Mouse (Mus musculus) ES-Bruce4 (cell line): Measurements from ENCODE around the gene Sf3b3. TPM values are rescaled to one million over a fixed set of nuclear protein-coding genes. Genes with fewer than 3 reads are reported as not detected.

Experiments
- H3K27ac ChIP-seq: 2 replicates; pipeline ENCODE4 v1.5.1; 2012; ENCODE audit warnings: low read length, inconsistent platforms; ENCODE audit not compliant: insufficient read depth
- H3K27me3 ChIP-seq: 2 replicates; pipeline ENCODE4 v1.6.1; 2012; ENCODE audit warnings: mild to moderate bottlenecking, low read length, inconsistent platforms; ENCODE audit not compliant: control insufficient read depth, poor library complexity, insufficient read depth, severe bottlenecking
- H3K36me3 ChIP-seq: 2 replicates; pipeline ENCODE4 v1.6.1; 2012; ENCODE audit warnings: inconsistent platforms, mild to moderate bottlenecking, low read length, moderate library complexity; ENCODE audit not compliant: control insufficient read depth, poor library complexity, insufficient read depth, severe bottlenecking
- H3K4me1 ChIP-seq: one replicate; pipeline ENCODE4 v1.8.1; 2011; ENCODE audit warnings: low read length; ENCODE audit not compliant: control insufficient read depth, insufficient read depth
- H3K4me3 ChIP-seq: 2 replicates; pipeline ENCODE4 v1.5.1; 2011; ENCODE audit warnings: low read depth, mild to moderate bottlenecking, low read length
- H3K9ac ChIP-seq: 2 replicates; pipeline ENCODE4 v1.6.1; 2012; ENCODE audit warnings: low read depth, mild to moderate bottlenecking, inconsistent platforms; ENCODE audit not compliant: poor library complexity, severe bottlenecking
- H3K9me3 ChIP-seq: replicated peaks from 2 replicates; pipeline ENCODE4 v1.6.1; 2012; ENCODE audit warnings: mild to moderate bottlenecking, low read length, inconsistent platforms; ENCODE audit not compliant: control insufficient read depth, poor library complexity, insufficient read depth, severe bottlenecking
- CTCF ChIP-seq: IDR thresholded peaks from one replicate; pipeline ENCODE4 v1.8.1; 2011; ENCODE audit warnings: low read depth, low read length
- EP300 ChIP-seq: IDR thresholded peaks from 2 replicates; pipeline ENCODE4 v1.6.1; 2011; ENCODE audit warnings: low read depth, low read length; ENCODE audit not compliant: insufficient read depth
- POLR2A ChIP-seq: IDR thresholded peaks from one replicate; pipeline ENCODE4 v1.8.1; 2011; ENCODE audit warnings: low read length; ENCODE audit not compliant: insufficient read depth
- polyA plus RNA-seq: library from polyadenylated mRNA; stranded (reverse); fragments of >200 nt; gene quantifications from 2 replicates; pipeline ENCODE4 v1.2.4, GENCODE M21; 2011; ENCODE audit warnings: low read depth; ENCODE audit not compliant: missing spikeins, insufficient read depth, insufficient read length

Sf3b3 gene
- polyA plus RNA-seq, 1 experiment, result 203 TPM

- Histone ChIP-seq H3K27ac (no peak overlapping the region), H3K4me3 (no peak overlapping the region), H3K36me3 (peaks cover 57% of the 10 kb centered on the region), H3K27me3 (no peaks in the 10 kb centered on the region), H3K9ac (no peak overlapping the region), H3K4me1 (no peaks in the 10 kb centered on the region), H3K9me3 (no peaks in the 10 kb centered on the region)
- TF ChIP-seq POLR2A (no peak), CTCF (no peak), EP300 (no peak)
Observed at GRCm38 (mm10) chr8:110851186-110851585, 4.6 kb upstream of the Sf3b3 start.

- TF ChIP-seq POLR2A (no peak), EP300 (no peak), CTCF (no peak)
Observed at GRCm38 (mm10) chr8:110847645-110848495, 1.3 kb upstream of the Sf3b3 start.

GRCm38 (mm10) chr8:110847171-110847549 is 573 bp upstream of the Sf3b3 start:
- Histone ChIP-seq H3K36me3 (peaks cover 54% of the 10 kb centered on the region), H3K4me3 (peak overlapping the region; percentile 90)

More at GRCm38 (mm10) chr8:110847645-110848495, 1.3 kb upstream of the Sf3b3 start:
- Histone ChIP-seq H3K36me3 (peaks cover 54% of the 10 kb centered on the region), H3K27me3 (no peaks in the 10 kb centered on the region), H3K4me1 (no peaks in the 10 kb centered on the region), H3K9me3 (no peaks in the 10 kb centered on the region), H3K4me3 (no peak overlapping the region), H3K9ac (peak overlapping the region; percentile 78), H3K27ac (no peak overlapping the region)

GRCm38 (mm10) chr8:110845821-110846404 is 674 bp downstream of the Sf3b3 start:
- TF ChIP-seq EP300, result no peak
- no peak for TF ChIP-seq CTCF
- no peak for TF ChIP-seq POLR2A
- H3K27me3 ChIP-seq, result no peaks in the 10 kb centered on the region
- H3K4me1 ChIP-seq, result peaks cover 1% of the 10 kb centered on the region
- peak overlapping the region; percentile 88 for H3K4me3 ChIP-seq
- peak overlapping the region; percentile 52 for H3K27ac ChIP-seq
- peaks cover 54% of the 10 kb centered on the region for H3K36me3 ChIP-seq
- H3K9me3 ChIP-seq, result no peaks in the 10 kb centered on the region
- peak overlapping the region; percentile 83 for H3K9ac ChIP-seq

More at GRCm38 (mm10) chr8:110847171-110847549, 573 bp upstream of the Sf3b3 start:
- 0 out of 2 replicates have a peak overlapping the region, but pooled peaks have one; percentile 3 for H3K27ac ChIP-seq
- TF ChIP-seq EP300 (no peak), CTCF (no peak), POLR2A (no peak)
- H3K27me3 ChIP-seq, result no peaks in the 10 kb centered on the region
- no peaks in the 10 kb centered on the region for H3K4me1 ChIP-seq
- H3K9ac ChIP-seq, result peak overlapping the region; percentile 78
- no peaks in the 10 kb centered on the region for H3K9me3 ChIP-seq

GRCm38 (mm10) chr8:110844941-110845340 is 1.6 kb downstream of the Sf3b3 start:
- H3K9me3 ChIP-seq, result no peaks in the 10 kb centered on the region
- H3K4me1 ChIP-seq, result peaks cover 1% of the 10 kb centered on the region
- H3K36me3 ChIP-seq, result peaks cover 54% of the 10 kb centered on the region
- 0 out of 2 replicates have a peak overlapping the region, but pooled peaks have one; percentile 33 for H3K27ac ChIP-seq
- peak overlapping the region; percentile 84 for H3K9ac ChIP-seq
- TF ChIP-seq POLR2A (no peak), CTCF (no peak)
- H3K4me3 ChIP-seq, result peak overlapping the region; percentile 24; the same call in 1 of the 2 replicates
- no peaks in the 10 kb centered on the region for H3K27me3 ChIP-seq

GRCm38 (mm10) chr8:110843207-110843606 is 3.4 kb downstream of the Sf3b3 start:
- TF ChIP-seq POLR2A (no peak), CTCF (no peak), EP300 (no peak)
- Histone ChIP-seq H3K4me3 (no peak overlapping the region), H3K27me3 (no peaks in the 10 kb centered on the region), H3K36me3 (peaks cover 68% of the 10 kb centered on the region), H3K9ac (no peak overlapping the region), H3K4me1 (peaks cover 1% of the 10 kb centered on the region), H3K9me3 (no peaks in the 10 kb centered on the region), H3K27ac (no peak overlapping the region)
